Mouse (Mus musculus): ENCODE data around the gene Utrn. TPM values are rescaled to one million over a fixed set of nuclear protein-coding genes. Genes with fewer than 3 reads are reported as not detected.

The Utrn gene
- 95.5 and 99.1 TPM in 2 replicates for total RNA-seq (2021)
- long read RNA-seq, experiment 1, partial matches to known transcripts, result 0 of 1 reads
- long read RNA-seq, experiment 1, other reads (novel, unspliced or antisense), result 1 of 1 reads
- long read RNA-seq, experiment 2, full-length matches to known transcripts, result 1 of 3 reads
- long read RNA-seq, experiment 2, partial matches to known transcripts, result 0 of 3 reads
- long read RNA-seq, experiment 2, other reads (novel, unspliced or antisense), result 2 of 3 reads

DNA sequence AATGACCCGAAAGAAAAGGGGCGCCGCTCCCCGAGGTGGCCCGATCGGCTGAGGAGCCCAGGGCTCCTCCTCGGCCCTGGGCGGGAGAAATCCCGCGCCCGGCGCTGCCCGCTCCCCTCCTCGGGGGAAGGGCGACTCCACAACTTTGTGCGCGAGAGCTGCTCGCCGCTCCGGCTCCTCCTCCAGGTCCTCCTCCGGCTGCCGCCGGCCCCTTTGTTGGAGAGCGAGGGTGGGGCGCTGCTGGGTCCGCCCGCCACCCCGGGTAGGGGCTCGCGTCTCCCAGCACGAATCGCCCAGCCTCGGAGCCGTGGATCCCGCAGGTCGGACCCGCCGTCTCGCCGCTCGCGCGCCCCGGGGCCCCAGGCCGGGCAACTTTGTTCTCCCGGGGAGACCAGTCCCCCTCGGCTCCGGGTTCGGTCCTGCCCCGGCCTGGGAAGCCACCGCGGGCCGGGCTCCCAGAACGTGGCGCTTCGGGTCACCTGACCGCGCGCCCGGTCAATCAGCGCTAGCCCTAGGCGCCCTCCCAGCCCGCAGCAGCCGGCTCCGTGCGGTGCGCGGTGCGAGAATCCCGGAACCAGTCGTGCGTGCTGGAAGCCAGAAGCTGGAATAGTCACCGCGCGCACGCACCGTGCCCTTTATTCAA, at the start of gene Utrn:
Gene Utrn (minus strand): TSS at position 337 of the 643 bp plus-strand sequence.
- DNase-seq, result peak; percentile 95

DNA sequence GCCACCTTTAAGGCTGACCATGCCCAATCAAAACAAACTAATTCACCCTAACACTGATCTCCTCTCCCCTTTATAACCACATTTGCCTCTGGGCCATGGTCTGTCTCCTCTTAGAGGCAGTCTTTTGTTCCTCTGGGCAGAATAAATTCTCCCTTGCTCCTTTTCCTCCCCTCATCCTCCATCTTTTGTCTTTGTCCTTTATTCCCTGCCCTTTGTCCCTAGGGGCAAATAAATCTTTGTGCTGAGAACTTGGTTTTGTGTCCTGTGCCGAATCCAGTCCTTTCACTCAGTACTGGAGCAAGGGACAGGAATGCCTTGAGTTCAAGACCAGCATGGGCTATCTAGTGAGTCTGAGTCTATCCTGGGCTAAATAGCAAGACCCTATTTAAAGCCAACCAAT, 48.5 kb upstream of the Utrn start:
- no peak for DNase-seq

- DNase-seq, result no peak
Observed at GRCm38 (mm10) chr10:12916376-12916775, 47.2 kb upstream of the Utrn start.

DNA sequence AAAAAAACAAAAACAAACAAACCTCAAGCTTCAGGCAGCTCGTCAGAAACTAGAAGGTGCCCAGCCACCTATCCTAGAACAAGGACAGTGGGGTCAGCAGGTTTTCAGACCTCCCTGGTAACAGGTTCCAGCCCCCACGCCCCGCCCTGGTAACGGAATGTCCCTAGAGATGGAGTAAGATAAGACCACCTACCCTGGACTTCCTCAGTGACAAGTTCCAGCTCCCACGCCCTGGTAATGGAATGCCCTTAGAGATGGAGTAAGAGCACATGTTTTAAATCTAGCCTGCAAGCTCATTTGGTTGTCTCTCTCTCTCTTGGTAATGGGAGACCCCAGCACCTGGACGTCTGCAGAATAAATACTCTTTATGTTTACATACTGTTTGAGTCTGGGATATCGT, 46.7 kb upstream of the Utrn start:
- no peak for DNase-seq

DNA sequence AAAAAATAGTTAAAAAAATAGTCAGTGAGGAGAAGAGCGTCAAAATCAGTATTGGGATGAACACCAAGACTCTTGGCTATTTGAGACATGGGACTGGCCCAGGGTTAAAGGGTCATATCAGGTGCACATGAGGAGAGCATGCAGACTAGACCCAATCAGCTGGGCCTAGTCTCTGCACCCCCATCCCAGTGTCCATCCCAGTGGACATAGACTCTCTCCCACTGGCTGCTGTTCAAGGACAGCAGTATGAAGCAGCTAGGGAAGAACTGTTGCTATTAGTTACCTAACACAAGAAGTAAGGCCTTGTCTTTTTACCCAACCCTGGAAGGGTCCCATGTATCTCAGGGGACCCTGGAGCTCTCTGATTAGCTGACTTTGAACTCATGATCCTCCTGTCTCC, 45.0 kb upstream of the Utrn start:
- no peak for DNase-seq

DNA sequence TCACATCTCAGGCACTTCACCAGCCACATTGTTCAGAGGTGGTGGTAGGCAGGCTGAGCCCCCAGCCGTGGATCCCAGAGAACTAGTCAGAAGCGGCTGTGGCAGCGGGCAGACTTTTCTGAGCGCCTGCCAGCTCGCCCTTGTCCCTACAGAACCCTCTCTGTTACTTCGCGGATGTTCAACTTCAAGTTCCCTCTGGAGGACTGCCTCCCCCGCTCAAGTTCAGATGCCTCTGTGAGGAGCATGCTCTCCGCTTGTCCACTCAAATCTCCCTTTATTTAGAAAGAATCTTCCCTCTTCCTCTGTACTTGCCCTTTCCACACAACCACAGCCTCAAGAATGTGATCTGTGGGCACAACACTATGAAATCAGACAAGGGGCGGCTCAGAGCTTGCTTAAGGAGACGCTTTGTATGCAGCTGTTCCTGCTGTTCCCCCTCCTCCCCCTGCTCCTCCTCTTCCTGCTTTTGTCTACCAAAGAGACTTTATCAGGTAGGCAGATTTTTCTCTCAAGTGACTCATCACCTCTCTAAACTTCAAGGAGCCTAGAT, 42.9 kb upstream of the Utrn start:
- no peak for DNase-seq

- DNase-seq, result no peak
Observed at GRCm38 (mm10) chr10:12911451-12911850, 42.3 kb upstream of the Utrn start.

DNA sequence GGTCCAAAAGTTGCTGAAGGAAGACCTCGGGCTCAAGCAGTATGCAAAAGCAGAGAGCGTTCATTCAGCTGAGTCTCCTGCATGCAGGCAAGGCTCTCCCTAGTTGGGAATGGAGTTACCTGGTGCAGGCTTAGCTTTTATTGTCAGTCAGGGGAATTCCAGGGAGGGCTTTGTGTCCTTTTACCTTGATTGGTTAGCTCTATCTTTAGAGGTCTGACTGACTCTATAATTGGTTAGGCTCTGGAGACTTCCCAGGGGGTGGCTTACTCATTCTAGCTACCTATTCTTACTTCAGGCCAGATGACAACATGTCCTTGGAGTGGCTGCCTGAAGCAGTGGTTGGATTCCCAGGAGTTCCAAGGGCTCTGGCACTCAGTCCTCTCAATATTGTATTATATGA, 40.7 kb upstream of the Utrn start:
- no peak for DNase-seq

DNA sequence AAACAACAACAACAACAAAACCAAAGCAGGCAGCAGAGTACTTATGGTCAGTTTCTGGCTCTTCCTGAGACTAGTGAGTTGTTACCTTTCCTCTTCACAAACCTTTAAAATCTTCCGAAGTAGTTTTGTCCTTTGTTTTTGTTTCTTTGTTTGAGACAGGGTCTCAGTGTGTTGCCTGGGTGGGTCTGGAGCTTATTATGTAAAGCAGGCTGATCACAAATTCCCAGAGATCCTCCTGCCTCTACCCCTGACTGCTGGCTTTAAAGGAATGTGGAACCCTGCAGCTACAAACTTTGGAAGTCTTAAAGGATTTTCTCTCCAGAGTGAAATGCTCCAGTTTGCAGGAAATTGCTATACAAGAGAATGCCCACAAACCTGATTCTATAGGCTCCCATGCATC, 40.0 kb upstream of the Utrn start:
- no peak for DNase-seq

DNA sequence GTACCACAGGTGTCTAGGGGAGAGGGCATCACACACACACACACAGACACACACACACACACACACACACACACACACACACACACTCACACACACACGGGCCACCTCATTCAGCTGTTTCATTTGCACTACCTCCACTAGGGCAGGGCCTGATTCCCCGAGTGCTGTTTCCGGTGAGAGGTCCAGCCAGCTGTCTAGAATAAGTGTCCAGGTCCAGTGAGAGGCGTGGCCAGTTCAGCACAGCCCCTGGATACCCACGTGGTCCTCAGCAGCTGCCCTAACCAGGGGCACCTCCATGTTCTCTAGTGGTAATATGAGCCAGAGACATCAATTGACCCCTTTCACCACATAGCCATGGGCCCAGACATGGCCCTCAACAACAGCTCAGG, 35.0 kb upstream of the Utrn start:
- DNase-seq, result no peak

DNA sequence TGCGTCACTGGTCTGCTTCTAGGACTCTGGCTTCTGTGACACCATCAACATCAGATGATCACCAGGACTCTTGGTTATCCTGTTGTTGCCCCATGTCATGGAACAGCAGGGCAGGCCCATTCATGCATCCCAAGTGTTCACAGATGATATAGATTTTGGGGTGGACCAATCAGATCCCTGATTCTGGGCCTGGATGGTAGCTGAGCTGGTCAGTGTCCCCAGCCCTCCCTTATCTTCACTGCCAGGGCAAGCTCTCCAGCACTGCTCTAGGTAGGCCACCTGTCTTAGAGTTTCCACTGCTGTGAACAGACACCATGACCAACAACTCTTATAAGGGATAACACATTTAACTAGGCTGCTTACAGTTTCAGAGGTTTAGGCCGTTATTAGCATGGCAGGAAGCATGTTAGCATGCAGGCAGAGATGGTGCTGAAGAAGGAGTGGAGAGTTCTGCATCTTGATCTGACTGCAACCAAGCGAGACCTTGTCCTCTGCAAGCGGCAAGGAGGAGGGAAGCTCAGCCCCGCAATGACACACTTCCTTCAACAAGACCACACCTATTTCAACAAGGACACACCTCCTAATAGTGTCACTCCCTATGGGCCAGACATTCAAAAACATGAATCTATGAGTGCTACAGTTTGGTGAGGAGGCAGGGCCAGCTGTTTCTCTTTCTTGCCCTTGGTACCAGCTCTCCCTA, 34.4 kb upstream of the Utrn start:
- no peak for DNase-seq

GRCm38 (mm10) chr10:12899901-12900300, 30.7 kb upstream of the Utrn start:
- no peak for DNase-seq

GRCm38 (mm10) chr10:12893339-12893738, 24.2 kb upstream of the Utrn start:
- DNase-seq, result no peak

DNA sequence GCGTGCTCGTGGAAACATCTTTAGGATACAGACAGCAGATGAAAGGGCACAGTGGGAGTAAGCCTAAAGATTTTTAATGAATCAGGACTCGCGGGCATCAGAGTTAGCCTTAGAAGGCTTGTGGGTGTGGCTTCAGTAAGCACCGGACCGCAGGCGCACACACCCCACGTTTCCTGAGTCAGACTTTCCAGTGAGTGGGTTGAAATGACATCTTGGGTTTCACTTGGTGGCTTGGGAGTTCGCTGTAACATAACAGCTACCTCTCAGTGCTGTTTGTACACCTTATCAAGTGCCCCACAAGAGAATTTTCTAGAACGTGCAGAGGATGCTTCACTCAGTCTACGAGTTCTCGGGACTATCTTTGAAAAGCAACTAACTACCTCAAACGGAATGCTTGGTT, 19.2 kb upstream of the Utrn start:
- no peak for DNase-seq

GRCm38 (mm10) chr10:12887792-12888191, 18.6 kb upstream of the Utrn start:
- DNase-seq, result no peak

GRCm38 (mm10) chr10:12884308-12884948, 15.3 kb upstream of the Utrn start:
- peak; percentile 65 for DNase-seq

GRCm38 (mm10) chr10:12881911-12882310, 12.7 kb upstream of the Utrn start:
- no peak for DNase-seq

- no peak for DNase-seq
Observed at GRCm38 (mm10) chr10:12879313-12879695, 10.1 kb upstream of the Utrn start.

- no peak for DNase-seq
Observed at GRCm38 (mm10) chr10:12878661-12879312, 9.6 kb upstream of the Utrn start.

DNA sequence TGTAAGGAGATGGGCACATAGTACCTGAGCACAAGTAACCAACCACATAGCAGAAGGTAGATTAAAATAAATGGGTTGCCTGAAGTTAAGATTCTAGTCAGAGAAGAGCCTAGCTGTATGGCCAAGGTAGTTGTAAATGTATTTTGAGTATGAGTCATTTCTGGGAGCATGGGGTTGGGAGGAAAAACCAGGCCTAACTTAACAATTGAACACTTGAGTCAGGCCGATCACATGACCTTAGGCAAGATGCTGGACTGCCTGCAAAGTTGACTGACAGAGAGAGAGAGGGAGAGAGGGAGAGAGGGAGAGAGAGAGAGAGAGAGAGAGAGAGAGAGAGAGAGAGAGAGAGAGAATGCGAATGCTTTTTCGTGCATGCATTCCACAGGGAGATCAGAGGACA, 7.3 kb upstream of the Utrn start:
- DNase-seq, result no peak

GRCm38 (mm10) chr10:12875410-12875809, 6.2 kb upstream of the Utrn start:
- DNase-seq, result no peak

DNA sequence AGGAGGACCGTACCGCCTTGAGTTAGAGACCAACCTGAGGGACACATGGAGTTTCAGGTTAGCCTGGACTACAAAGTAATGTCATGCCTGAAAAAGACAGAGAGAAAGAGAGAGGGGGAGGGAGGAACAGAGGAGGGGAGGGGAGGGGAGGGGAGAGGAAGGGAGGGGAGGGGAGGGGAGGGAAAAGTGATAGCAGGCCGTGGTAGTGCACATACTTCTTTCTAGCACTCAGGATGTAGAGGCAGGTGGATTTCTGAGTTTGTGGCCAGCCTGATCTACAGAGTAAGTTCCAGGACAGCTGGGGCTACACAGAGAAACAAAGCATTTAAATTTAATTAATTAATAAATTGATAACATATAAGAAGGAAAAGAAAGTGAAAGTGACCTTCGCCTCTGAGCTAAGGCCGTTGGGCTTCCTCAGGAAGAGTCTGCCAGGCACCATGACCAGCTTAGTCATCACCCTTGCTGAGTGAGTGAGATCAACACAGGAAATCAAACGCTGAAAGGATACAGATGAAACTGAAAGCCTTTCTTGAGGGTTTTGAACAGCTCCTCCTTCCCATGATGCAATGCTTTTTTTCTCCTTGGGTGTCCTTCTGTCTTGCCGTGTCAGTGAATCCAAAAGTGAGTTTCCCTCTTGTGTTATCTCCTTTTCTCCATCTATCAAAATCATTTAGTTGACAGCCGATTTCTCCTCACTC, 5.6 kb upstream of the Utrn start:
- DNase-seq, result peak; percentile 45

All from adrenal gland, postnatal 14 days (tissue).